Mouse (Mus musculus): ENCODE data around the gene Dcdc2b.

Dcdc2b gene

DNA sequence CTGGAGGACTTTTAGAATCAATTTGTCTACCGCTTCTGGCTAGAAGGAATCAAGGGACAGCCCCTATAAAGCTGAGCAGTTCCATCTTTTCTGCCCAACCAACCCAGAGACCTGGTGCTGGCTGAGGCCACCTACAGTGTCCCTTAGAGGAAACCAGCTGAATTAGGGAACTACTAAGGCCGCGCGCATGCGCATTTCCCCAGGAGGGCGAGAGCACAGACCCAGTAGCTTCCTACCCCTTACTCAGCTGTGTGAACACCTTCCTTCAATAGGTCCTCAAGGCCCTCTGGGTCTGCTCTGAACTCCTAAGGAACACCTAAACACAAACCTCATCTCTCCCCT, 10.9 kb upstream of the Dcdc2b start:
- Histone ChIP-seq H3K9me3 (ENCODE audit: low read length) (no peaks in the 10 kb centered on the region), H3K36me3 (ENCODE audit: insufficient read depth, low read length) (peaks cover 49% of the 10 kb centered on the region), H3K27me3 (ENCODE audit: insufficient read depth, low read length) (no peaks in the 10 kb centered on the region), H3K4me1 (replicated peaks; ENCODE audit: low read depth, low read length) (peaks cover 75% of the 10 kb centered on the region), H3K4me3 (replicated peaks; ENCODE audit: low read length) (peak overlapping the region; percentile 73)
- TF ChIP-seq CTCF (conservative IDR thresholded peaks at IDR 0.05; ENCODE audit: low read length) (no peak), NANOG (IDR thresholded peaks at IDR 0.05; ENCODE audit: borderline replicate concordance, low read length) (no peak), POU5F1 (IDR thresholded peaks at IDR 0.05; ENCODE audit: borderline replicate concordance, low read length) (no peak)

- peaks cover 43% of the 10 kb centered on the region for H3K36me3 ChIP-seq (ENCODE audit: insufficient read depth, low read length)
- no peaks in the 10 kb centered on the region for H3K9me3 ChIP-seq (ENCODE audit: low read length)
- no peak for TF ChIP-seq NANOG (IDR thresholded peaks at IDR 0.05; ENCODE audit: borderline replicate concordance, low read length)
- no peak for TF ChIP-seq CTCF (conservative IDR thresholded peaks at IDR 0.05; ENCODE audit: low read length)
- TF ChIP-seq POU5F1 (IDR thresholded peaks at IDR 0.05; ENCODE audit: borderline replicate concordance, low read length): no peak
- peak overlapping the region; percentile 73 for H3K4me3 ChIP-seq (replicated peaks; ENCODE audit: low read length)
- H3K4me1 ChIP-seq (replicated peaks; ENCODE audit: low read depth, low read length): peaks cover 78% of the 10 kb centered on the region
- H3K27me3 ChIP-seq (ENCODE audit: insufficient read depth, low read length): no peaks in the 10 kb centered on the region
Observed at GRCm38 (mm10) chr4:129624281-129625028, 10.4 kb upstream of the Dcdc2b start.

DNA sequence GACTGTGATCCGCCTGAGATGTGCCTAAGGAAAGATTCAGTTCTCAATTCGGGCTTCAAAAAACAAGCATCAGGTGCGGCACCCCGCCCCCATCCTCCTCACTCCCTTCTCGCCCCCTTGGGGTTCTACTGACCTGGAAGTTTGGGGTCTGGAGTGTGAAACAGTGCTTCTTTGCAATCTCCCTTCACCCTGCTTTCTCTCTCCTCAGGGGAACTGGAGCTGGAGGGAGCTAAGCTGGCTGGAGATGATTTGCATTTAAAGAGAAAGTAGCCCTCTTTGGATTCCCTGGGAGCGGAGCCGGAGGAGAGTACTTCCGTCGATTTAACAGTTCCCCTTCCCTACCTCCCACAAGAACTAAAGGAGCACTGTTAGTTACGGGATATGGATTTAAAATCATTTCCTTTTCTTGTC, 9.6 kb upstream of the Dcdc2b start, which contains the start of gene Ccdc28b:
Gene Ccdc28b (minus strand): TSS at position 267 of the 411 bp plus-strand sequence.
- no peak for TF ChIP-seq POU5F1 (IDR thresholded peaks at IDR 0.05; ENCODE audit: borderline replicate concordance, low read length)
- TF ChIP-seq NANOG (IDR thresholded peaks at IDR 0.05; ENCODE audit: borderline replicate concordance, low read length): no peak
- no peak for TF ChIP-seq CTCF (conservative IDR thresholded peaks at IDR 0.05; ENCODE audit: low read length)
- Histone ChIP-seq H3K4me3 (replicated peaks; ENCODE audit: low read length) (peak within 1 kb of the TSS; percentile 73), H3K27me3 (ENCODE audit: insufficient read depth, low read length) (no peaks in the 10 kb centered on the region), H3K4me1 (replicated peaks; ENCODE audit: low read depth, low read length) (peaks cover 76% of the 10 kb centered on the region), H3K9me3 (ENCODE audit: low read length) (no peaks in the 10 kb centered on the region), H3K36me3 (ENCODE audit: insufficient read depth, low read length) (peaks cover 36% of the 10 kb centered on the region)

DNA sequence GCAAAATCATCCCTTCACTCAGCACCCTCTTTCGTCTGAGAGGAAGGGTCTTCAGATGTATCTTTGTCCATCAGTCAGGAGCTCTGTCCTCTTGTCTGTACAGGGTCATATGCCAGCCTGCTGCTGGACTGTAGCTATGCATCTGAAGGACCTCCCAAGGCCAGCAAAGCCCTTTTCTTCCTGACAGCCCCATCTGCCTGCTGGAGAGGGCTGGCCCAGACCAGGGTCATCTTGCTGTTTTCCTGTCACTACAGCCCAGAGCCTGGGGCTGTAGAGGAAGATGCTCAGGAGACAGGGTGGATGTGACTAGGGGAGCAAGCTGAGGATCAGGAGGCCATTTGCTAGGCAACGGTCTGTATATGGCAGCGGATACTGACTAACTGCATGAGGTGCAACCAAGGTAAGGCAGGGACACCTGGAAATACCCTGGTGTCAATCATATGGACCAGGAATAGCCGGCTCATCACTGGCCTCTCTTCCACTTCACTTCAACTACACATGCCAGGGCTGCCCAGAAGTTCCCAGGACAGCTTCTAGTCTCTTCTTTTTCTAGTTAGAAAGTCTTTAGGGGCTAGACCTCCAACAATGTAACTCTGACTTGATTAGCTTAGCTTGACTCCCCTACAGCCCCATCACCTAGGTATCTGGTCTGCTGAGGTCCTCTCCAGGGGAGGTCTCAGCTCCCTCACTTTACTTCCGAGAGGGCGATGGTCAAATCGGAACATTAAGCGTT, 8.9 kb upstream of the Dcdc2b start:
- peak overlapping the region; percentile 73 for H3K4me3 ChIP-seq (replicated peaks; ENCODE audit: low read length)
- peaks cover 29% of the 10 kb centered on the region for H3K36me3 ChIP-seq (ENCODE audit: insufficient read depth, low read length)
- peaks cover 82% of the 10 kb centered on the region for H3K4me1 ChIP-seq (replicated peaks; ENCODE audit: low read depth, low read length)
- H3K9me3 ChIP-seq (ENCODE audit: low read length): no peaks in the 10 kb centered on the region
- TF ChIP-seq CTCF (conservative IDR thresholded peaks at IDR 0.05; ENCODE audit: low read length) (no peak), POU5F1 (IDR thresholded peaks at IDR 0.05; ENCODE audit: borderline replicate concordance, low read length) (no peak), NANOG (IDR thresholded peaks at IDR 0.05; ENCODE audit: borderline replicate concordance, low read length) (no peak)
- H3K27me3 ChIP-seq (ENCODE audit: insufficient read depth, low read length): no peaks in the 10 kb centered on the region

DNA sequence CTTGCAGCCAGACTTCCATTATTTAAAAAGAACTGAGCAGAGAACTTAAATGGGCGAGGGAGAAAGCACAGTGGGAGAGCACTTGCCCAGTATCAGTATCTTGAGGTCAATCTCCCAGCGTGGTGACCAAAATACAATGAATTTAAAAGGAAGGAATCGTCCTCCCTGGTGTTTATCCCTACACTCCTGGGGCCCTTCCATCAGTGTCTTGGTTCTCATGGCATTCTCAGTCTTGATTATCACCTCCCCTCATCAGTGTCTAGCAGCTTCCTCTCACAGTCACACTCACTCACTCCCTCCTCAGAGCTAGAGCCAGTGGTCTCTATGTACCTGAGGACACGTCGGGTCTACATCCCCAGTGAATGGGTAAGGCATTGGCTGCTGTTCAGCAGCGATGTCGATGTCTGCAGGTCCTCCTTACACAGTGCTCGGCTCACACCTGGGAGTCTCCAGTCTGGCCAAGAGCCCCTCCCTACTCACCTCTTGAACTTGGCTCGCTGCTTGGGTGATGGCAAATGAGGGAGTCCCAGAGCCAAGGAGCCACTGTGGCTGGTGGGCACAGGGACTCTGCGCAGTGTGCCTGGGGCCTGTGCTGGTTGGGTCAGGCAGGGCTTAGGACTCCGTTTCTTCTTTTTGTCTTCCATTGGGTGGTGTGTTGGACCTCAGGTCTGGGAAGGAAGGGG, 8.2 kb upstream of the Dcdc2b start:
- Histone ChIP-seq H3K4me1 (replicated peaks; ENCODE audit: low read depth, low read length) (peaks cover 85% of the 10 kb centered on the region), H3K4me3 (replicated peaks; ENCODE audit: low read length) (peak overlapping the region; percentile 73), H3K9me3 (ENCODE audit: low read length) (no peaks in the 10 kb centered on the region), H3K27me3 (ENCODE audit: insufficient read depth, low read length) (no peaks in the 10 kb centered on the region), H3K36me3 (ENCODE audit: insufficient read depth, low read length) (peaks cover 27% of the 10 kb centered on the region)
- TF ChIP-seq POU5F1 (IDR thresholded peaks at IDR 0.05; ENCODE audit: borderline replicate concordance, low read length) (no peak), CTCF (conservative IDR thresholded peaks at IDR 0.05; ENCODE audit: low read length) (no peak), NANOG (IDR thresholded peaks at IDR 0.05; ENCODE audit: borderline replicate concordance, low read length) (no peak)

- no peak for TF ChIP-seq POU5F1 (IDR thresholded peaks at IDR 0.05; ENCODE audit: borderline replicate concordance, low read length)
- TF ChIP-seq CTCF (conservative IDR thresholded peaks at IDR 0.05; ENCODE audit: low read length): no peak
- no peak for TF ChIP-seq NANOG (IDR thresholded peaks at IDR 0.05; ENCODE audit: borderline replicate concordance, low read length)
- Histone ChIP-seq H3K36me3 (ENCODE audit: insufficient read depth, low read length) (peaks cover 27% of the 10 kb centered on the region), H3K4me3 (replicated peaks; ENCODE audit: low read length) (no peak overlapping the region), H3K4me1 (replicated peaks; ENCODE audit: low read depth, low read length) (peaks cover 81% of the 10 kb centered on the region), H3K27me3 (ENCODE audit: insufficient read depth, low read length) (no peaks in the 10 kb centered on the region), H3K9me3 (ENCODE audit: low read length) (no peaks in the 10 kb centered on the region)
Observed at GRCm38 (mm10) chr4:129621283-129621841, 7.3 kb upstream of the Dcdc2b start.

GRCm38 (mm10) chr4:129620419-129621282, 6.6 kb upstream of the Dcdc2b start:
- Histone ChIP-seq H3K36me3 (ENCODE audit: insufficient read depth, low read length) (peaks cover 27% of the 10 kb centered on the region), H3K9me3 (ENCODE audit: low read length) (no peaks in the 10 kb centered on the region), H3K27me3 (ENCODE audit: insufficient read depth, low read length) (no peaks in the 10 kb centered on the region), H3K4me3 (replicated peaks; ENCODE audit: low read length) (no peak overlapping the region), H3K4me1 (replicated peaks; ENCODE audit: low read depth, low read length) (peaks cover 74% of the 10 kb centered on the region)
- TF ChIP-seq NANOG (IDR thresholded peaks at IDR 0.05; ENCODE audit: borderline replicate concordance, low read length): no peak
- TF ChIP-seq CTCF (conservative IDR thresholded peaks at IDR 0.05; ENCODE audit: low read length): no peak
- no peak for TF ChIP-seq POU5F1 (IDR thresholded peaks at IDR 0.05; ENCODE audit: borderline replicate concordance, low read length)

Measured in E14TG2a.4 (cell line).